Mouse (Mus musculus) forelimb bud, embryonic 11.5 days (tissue): Measurements from ENCODE around the gene Srl.
"Not testable (repeated sequence)": the region's sequence is repeated elsewhere in the genome, so short reads cannot be mapped to it uniquely, and the experiment has no call there.

Source experiments
- DNase-seq: peaks from one replicate; pipeline ENCODE4 v3.0.0-alpha.2; 2012; ENCODE audit warnings: low read depth, low spot score

Srl gene

GRCm38 (mm10) chr16:4474040-4474881, 67.4 kb downstream of the Srl start:
- not testable (repeated sequence) for DNase-seq

GRCm38 (mm10) chr16:4473231-4473630, 68.4 kb downstream of the Srl start:
- DNase-seq, result no peak

- DNase-seq, result no peak
Measured at GRCm38 (mm10) chr16:4472687-4473086, 68.9 kb downstream of the Srl start.

- DNase-seq, result no peak
Measured at GRCm38 (mm10) chr16:4469599-4470352, 71.8 kb downstream of the Srl start.

GRCm38 (mm10) chr16:4464529-4465089, 77.0 kb downstream of the Srl start:
- no peak for DNase-seq

GRCm38 (mm10) chr16:4457927-4458326, 83.7 kb downstream of the Srl start:
- no peak for DNase-seq

DNA sequence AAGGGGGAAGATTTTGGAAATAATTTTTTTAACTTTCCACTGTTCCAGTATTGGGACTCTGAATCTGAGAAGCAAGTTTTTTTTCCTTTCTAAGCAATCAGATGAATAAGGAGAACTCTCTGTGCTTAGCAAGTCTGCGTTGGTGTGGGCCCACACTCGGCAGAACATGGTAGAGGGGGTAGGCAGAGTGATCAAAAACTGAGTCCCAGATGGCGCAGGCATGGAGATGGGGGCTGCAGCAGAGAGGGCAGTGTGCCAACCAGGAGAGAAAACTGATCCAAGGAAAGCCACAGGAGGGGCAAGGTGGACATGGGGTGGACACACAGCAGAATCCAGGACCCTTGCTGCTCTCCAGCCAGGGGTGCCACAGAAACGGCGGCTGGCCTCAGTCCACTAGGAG, 85.2 kb downstream of the Srl start:
- DNase-seq, result no peak

- DNase-seq, result no peak
Measured at GRCm38 (mm10) chr16:4455693-4456092, 85.9 kb downstream of the Srl start.

DNA sequence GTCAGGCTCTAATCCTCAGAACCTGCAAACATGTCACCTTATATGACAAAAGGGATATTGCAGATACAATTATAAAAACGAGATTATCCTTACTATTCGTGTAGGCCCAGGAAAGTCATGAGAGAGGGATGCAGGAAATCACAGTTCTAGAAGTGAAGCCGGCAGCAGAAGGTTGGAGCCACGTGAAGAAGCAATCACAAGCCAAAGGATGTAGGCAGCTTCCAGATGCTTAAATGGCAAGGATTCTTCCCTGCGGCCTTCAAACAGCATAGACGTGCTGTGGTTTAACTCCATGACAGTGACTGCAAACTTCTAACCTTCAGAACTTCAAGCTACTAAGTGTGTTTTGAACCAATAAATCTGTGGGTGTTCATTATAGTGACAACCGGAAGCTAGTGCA, 87.1 kb downstream of the Srl start:
- DNase-seq, result no peak

DNA sequence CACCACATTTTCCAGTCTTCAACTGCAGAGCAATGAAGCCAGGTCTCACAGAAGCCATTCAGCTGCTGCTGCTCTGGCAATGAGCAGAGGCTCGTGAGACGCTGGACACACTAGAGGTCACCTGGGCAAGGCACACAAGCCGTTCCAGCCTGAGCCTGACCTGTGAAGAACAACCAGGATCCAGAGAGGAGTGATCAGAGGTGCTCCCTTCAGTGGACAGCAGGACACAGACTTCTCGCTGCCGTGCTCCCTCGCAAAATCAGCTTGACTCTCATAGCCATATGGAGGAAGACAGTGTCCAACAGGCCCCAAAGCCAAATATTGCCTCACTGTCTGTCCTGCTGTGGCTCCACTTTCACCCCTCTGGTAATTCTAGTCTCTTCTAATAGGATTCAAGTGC, 92.2 kb downstream of the Srl start:
- DNase-seq, result no peak

DNA sequence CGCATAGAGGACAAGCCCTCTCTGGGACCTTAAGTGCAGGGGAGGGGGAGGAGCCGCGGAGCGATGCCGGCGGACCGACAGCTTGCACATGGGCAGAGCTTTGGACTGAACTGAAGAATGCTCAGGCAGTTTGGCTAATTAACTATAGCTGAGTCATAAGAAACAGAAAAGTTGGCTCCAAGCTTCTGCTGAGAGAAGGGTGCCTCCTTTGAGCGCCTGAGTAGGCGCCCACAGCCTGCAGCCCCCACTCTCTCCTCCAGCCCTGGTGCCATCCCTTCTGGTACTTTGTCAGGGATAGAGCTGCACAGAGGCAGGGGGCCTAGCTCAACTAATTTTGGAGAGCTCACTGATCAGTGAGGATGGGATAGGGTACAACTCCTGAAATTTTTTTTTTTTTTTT, 93.4 kb downstream of the Srl start:
- DNase-seq, result no peak

- DNase-seq, result no peak
Measured at GRCm38 (mm10) chr16:4446395-4446794, 95.2 kb downstream of the Srl start.

DNA sequence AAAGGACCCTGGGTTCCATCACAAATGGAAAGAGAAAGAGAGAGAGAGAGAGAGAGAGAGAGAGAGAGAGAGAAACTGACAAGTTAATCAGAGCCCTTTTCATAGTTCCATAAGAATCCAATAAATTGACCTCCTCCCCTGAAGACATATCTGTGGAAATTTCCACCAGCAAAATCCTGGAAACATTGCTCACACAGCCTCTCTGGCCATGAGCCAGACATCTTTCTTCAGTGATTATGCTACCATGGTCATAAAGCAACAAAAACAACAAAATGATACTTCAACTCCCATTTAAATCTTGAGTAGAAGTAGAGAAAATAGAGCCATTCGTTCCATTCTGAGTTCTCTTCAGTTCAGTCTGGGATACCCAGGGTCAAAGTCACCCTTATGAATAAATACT, 97.2 kb downstream of the Srl start:
- DNase-seq, result no peak

- DNase-seq, result no peak
Measured at GRCm38 (mm10) chr16:4439302-4440066, 102.1 kb downstream of the Srl start.

GRCm38 (mm10) chr16:4436738-4437137, 104.9 kb downstream of the Srl start:
- no peak for DNase-seq

GRCm38 (mm10) chr16:4435371-4435770, 106.2 kb downstream of the Srl start:
- DNase-seq, result no peak

- no peak for DNase-seq
Measured at GRCm38 (mm10) chr16:4431841-4432240, 109.8 kb downstream of the Srl start.

DNA sequence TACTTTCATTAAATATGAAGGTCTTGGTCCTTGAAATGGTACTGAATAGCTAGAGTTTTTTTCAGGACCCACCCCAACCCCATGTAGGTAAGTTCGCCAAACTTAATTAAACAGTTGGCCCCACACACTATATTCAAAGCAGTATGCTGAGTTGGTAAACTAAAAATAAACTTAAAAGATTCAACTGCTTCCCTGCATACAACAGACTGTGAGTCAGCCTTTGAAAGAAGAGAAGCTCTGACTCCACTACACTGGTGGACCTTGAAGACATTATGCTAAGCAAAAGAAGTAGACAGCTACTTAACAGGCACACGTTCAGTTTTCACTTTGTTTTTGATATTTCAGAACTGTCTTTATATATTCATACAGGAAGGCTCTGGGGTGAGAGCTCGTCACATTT, 110.6 kb downstream of the Srl start:
- no peak for DNase-seq

DNA sequence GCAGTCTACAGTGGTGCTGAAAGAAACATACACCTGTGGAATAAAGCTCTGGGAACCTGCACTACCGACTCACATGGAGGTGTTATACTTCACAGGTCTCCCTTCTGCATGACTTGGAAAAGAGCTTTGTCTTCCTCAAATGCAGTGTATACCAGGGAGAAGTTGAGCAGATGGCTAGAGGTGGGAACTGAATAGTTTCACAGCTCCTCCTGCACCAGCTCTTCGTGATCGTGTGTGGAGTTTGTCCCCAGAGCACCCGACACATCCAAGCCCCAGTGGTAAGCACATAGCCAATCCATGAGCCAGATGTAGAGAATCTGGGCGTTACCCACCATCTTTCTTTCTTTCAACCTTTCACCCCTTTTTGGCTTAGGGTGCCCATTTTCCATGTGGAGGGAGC, 111.4 kb downstream of the Srl start:
- DNase-seq, result no peak
